Mouse (Mus musculus): ENCODE results near the gene Ceacam1.
"Not testable (repeated sequence)": the region's sequence is repeated elsewhere in the genome, so short reads cannot be mapped to it uniquely, and the experiment has no call there.

The Ceacam1 gene

GRCm38 (mm10) chr7:25477091-25477751 is at the start of gene Ceacam1:
TSS of gene Ceacam1 (minus strand) at chr7:25477603.
- DNase-seq (ENCODE audit: low spot score): peak; percentile 87

GRCm38 (mm10) chr7:25516070-25516777 is 38.8 kb upstream of the Ceacam1 start:
- DNase-seq (ENCODE audit: low spot score): not testable (repeated sequence)

- DNase-seq (ENCODE audit: low spot score): not testable (repeated sequence)
Observed at GRCm38 (mm10) chr7:25515667-25516066, 38.3 kb upstream of the Ceacam1 start.

GRCm38 (mm10) chr7:25509925-25510324 is 32.5 kb upstream of the Ceacam1 start:
- DNase-seq (ENCODE audit: low spot score): no peak

GRCm38 (mm10) chr7:25494649-25495048 is 17.2 kb upstream of the Ceacam1 start:
- no peak for DNase-seq (ENCODE audit: low spot score)

- DNase-seq (ENCODE audit: low spot score): not testable (repeated sequence)
Observed at GRCm38 (mm10) chr7:25490698-25491097, 13.3 kb upstream of the Ceacam1 start.

GRCm38 (mm10) chr7:25489382-25489781 is 12.0 kb upstream of the Ceacam1 start:
- DNase-seq (ENCODE audit: low spot score): not testable (repeated sequence)

- peak; percentile 66 for DNase-seq (ENCODE audit: low spot score)
Observed at GRCm38 (mm10) chr7:25486186-25486585, 8.8 kb upstream of the Ceacam1 start.

GRCm38 (mm10) chr7:25485061-25485460 is 7.7 kb upstream of the Ceacam1 start:
- DNase-seq (ENCODE audit: low spot score): no peak

GRCm38 (mm10) chr7:25483133-25483735 is 5.8 kb upstream of the Ceacam1 start:
- DNase-seq (ENCODE audit: low spot score): peak; percentile 40

- not testable (repeated sequence) for DNase-seq (ENCODE audit: low spot score)
Observed at GRCm38 (mm10) chr7:25480791-25481190, 3.4 kb upstream of the Ceacam1 start.

- peak; percentile 61 for DNase-seq (ENCODE audit: low spot score)
Observed at GRCm38 (mm10) chr7:25479440-25479839, 2.0 kb upstream of the Ceacam1 start.

- DNase-seq (ENCODE audit: low spot score): not testable (repeated sequence)
Observed at GRCm38 (mm10) chr7:25477752-25478093, 320 bp upstream of the Ceacam1 start.

GRCm38 (mm10) chr7:25471821-25472220 is 5.6 kb downstream of the Ceacam1 start:
- not testable (repeated sequence) for DNase-seq (ENCODE audit: low spot score)

GRCm38 (mm10) chr7:25465586-25465985 is 11.8 kb downstream of the Ceacam1 start:
- not testable (repeated sequence) for DNase-seq (ENCODE audit: low spot score)

- DNase-seq (ENCODE audit: low spot score): no peak
Observed at GRCm38 (mm10) chr7:25465010-25465409, 12.4 kb downstream of the Ceacam1 start.

GRCm38 (mm10) chr7:25462033-25462337 is 15.4 kb downstream of the Ceacam1 start:
- not testable (repeated sequence) for DNase-seq (ENCODE audit: low spot score)

GRCm38 (mm10) chr7:25461336-25462032 is 15.9 kb downstream of the Ceacam1 start:
- not testable (repeated sequence) for DNase-seq (ENCODE audit: low spot score)

GRCm38 (mm10) chr7:25452103-25452502 is 25.3 kb downstream of the Ceacam1 start:
- no peak for DNase-seq (ENCODE audit: low spot score)

GRCm38 (mm10) chr7:25449913-25450890 is 27.2 kb downstream of the Ceacam1 start:
- no peak for DNase-seq (ENCODE audit: low spot score)

GRCm38 (mm10) chr7:25440816-25441153 is 36.6 kb downstream of the Ceacam1 start:
- DNase-seq (ENCODE audit: low spot score): no peak

Measured in lung, postnatal 25 days (tissue).